Mouse (Mus musculus) small intestine, adult 2 months (tissue): ENCODE measurements around the gene Gdnf.

ENCODE experiments used
- CTCF ChIP-seq: fragments of 200-500 bp; IDR thresholded peaks from 2 replicates; pipeline ENCODE4 v1.5.1; 2012; ENCODE audit warnings: low read depth, mild to moderate bottlenecking, control low read depth, inconsistent platforms, low read length, moderate library complexity, mixed read lengths; ENCODE audit not compliant: insufficient replicate concordance, insufficient read length; ENCODE audit errors: extremely low read depth
- POLR2A ChIP-seq: fragments of 200-500 bp; IDR thresholded peaks from 2 replicates; pipeline ENCODE4 v1.6.1; 2012; ENCODE audit warnings: low read depth, mild to moderate bottlenecking, control low read depth, inconsistent platforms, low read length, moderate library complexity

DNA sequence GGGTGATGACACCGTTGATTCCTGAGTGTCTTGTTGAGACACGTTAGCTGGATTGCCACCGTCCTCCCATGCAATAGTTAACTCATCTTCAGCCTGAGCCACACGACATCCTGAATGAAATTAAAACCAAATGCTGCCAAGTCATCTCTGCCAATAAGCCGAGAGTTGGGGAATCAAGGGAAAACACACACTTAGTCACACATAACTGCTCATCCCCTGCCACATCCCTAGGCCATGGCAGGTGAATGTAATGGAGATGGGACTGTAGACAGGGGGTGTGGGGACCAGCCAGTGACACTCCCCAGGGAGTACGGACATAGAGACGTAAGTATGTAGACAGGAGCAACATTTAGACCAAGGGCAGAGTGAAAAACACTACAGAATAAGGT is 28.3 kb downstream of the Gdnf start:
- no peak for TF ChIP-seq CTCF
- no peak for TF ChIP-seq POLR2A
